Mouse (Mus musculus) layer of hippocampus, adult 9-10 months (tissue): ENCODE data around the gene Fchsd2.

ENCODE experiments used
- DNase-seq: peaks from one replicate; pipeline ENCODE4 v3.0.0; 2022; ENCODE audit warnings: low spot score

The Fchsd2 gene

DNA sequence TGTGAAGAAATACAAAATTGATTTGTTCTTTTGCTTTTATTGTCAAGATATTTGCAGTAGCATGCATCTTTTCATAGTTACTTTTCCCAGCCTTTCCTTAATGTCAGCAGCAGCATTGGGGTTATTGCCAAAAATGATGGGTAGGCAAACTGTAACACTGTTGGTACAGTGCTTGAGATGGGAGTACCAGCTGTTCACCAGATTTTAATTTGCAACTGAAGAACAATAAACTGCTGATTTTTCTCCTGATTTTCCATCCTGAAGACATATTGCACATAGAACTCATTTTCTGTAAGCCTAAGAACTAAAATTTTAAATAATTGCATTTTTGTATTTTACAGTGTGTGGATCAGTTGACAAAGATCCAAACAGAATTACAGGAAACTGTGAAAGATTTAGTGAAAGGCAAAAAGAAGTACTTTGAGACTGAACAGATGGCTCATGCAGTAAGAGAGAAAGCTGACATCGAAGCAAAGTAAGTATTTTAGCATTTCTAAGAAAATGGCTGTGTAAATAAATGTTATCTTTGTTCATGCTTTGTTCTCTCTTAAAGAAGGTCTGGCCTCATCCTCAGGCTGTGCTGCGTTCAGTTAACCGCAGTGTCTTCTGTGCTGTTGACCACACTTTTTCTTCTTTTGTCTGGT lies 98.8 kb downstream of the Fchsd2 start:
- DNase-seq = peak; percentile 36

DNA sequence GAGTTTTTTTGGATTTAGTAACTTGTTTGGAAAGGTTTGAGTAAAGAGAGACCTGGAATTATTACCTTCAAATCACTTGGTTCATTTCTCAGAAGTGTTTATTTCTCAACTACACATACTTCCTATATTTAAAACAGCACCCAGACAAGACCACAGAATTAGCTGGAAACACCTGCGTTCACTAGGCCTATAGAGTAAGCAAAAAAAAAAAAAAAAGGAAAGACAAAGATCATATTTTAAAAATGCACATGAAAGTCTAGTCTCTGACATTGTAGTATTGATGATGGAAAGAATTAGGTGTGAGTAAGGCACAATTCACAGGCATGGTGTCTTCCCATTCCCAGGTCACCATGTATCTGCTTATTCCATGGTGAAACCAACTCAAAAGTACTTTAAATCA lies 118.2 kb downstream of the Fchsd2 start:
- DNase-seq = no peak

DNA sequence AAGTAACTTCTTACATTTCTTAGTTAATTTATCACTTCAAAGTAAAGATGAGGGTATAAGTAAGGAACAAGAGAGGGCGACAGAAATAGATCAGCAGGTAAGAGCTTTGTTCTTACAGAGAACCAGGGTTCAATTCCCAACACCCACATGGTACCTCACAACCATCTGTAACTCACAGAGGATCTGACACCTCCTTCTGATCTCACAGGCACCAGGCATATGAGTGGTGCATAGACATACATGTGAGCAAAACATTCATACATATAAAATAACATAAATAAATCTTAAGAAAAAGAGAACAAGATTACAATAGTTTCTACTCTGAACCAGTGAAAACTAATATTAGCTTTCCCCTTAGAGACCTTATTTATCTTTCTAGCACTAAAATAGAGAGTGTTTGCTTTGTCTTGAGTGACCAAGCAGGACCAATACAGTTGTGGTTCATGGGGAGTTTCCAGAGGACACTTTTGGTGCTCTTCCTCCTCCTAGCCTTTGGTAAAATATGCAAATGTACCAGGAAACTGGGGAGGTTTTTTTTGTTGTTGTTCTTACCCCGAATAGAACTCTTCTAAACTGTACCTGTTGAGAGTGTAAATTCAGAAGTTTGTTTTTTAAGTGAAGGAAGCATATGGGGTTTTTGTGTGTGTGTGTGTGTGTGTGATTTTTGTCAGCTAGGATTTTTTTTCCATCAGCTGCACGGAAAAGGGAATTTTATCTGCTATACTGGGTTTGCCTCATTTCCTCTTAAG lies 121.0 kb downstream of the Fchsd2 start:
- DNase-seq = no peak

DNA sequence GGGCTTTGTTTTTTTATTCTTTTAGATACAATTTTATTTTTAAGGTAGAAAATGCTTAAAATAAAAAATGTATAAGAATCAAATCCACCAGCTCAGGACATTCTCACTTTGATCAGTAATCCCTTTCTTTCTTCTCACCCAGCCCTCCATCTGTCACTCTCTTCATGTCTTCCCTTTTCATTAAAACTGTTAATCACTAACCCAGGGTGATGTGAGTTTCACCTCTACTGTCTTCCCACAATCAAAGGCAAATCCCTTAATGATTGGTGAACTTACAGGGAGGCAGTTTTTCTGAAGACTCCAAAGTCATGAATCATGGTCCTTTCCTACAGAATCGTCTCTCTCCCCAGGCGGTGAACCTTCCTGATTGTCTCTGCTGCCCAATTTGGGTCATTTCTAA lies 124.1 kb downstream of the Fchsd2 start:
- no peak for DNase-seq

DNA sequence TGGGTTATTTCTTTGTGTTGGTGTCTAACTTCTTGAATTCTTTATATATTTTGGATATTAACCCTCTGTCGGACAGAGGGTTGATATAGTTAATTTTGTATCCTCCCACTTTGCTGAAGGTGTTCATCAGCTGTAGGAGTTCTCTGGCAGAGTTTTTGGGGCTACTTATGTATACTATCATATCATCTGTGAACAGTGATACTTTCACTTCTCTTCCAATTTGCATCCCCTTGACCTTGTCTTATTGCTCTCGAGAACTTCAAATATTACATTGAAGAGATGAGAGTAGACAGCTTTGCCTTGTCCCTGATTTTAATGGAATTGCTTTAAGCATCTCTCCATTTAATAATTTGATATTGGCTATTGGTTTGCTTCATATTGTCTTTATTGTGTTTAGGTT lies 130.8 kb downstream of the Fchsd2 start:
- no peak for DNase-seq

DNA sequence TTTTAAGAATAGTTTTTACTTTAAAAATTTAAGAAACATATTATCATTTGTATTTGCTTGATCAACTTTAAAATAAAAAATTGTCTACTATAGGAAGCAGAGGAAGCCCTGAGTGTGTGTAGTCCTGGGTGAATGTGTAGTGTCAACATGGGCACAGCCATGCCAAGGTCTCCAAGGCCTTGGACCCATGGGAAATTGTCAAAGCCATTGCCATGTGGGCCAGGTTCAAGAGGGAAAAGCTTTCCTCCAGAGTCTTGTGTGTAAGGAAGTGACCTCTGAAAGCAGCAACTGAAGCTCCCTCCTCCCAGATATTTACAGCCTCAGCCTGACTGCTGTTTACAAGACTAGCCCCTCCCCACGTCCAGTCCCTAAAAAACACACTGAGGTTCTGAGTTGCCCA lies 136.7 kb downstream of the Fchsd2 start:
- no peak for DNase-seq

DNA sequence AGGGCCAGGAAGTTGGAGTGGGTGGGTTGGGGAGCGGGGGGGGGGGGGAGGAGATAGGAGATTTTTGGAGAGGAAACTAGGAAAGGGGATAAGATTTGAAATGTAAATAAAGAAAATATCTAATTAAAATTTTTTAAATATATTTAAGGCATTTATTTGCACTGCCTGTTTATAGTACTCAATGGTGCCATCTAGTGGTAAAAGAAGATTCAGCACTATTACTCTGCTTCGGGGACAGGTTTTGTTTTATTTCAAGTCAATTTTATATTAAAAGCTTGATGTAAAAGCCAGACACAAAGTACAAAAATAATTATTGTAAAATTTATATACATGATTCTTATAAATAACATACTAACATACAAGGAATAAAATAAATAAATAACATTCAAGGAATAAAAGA lies 138.8 kb downstream of the Fchsd2 start:
- DNase-seq = peak; percentile 69

DNA sequence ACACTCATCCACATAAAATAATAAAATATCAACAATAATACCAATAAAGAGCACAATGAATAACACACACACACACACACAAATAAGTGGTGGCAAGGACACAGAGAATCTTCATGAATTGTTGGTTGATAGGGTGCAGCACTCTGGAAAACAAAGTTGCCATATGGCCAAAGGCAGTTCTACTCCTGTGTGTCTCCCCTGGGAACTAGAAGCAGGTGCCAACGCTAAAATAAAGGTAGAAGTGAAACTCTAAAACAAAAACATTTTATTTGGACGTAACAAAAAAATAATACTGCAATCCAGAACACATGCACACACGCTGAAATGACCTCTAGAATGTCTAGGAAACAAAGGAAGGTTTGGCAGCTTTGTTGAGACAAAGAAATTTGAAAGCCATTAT lies 140.1 kb downstream of the Fchsd2 start:
- DNase-seq = no peak

DNA sequence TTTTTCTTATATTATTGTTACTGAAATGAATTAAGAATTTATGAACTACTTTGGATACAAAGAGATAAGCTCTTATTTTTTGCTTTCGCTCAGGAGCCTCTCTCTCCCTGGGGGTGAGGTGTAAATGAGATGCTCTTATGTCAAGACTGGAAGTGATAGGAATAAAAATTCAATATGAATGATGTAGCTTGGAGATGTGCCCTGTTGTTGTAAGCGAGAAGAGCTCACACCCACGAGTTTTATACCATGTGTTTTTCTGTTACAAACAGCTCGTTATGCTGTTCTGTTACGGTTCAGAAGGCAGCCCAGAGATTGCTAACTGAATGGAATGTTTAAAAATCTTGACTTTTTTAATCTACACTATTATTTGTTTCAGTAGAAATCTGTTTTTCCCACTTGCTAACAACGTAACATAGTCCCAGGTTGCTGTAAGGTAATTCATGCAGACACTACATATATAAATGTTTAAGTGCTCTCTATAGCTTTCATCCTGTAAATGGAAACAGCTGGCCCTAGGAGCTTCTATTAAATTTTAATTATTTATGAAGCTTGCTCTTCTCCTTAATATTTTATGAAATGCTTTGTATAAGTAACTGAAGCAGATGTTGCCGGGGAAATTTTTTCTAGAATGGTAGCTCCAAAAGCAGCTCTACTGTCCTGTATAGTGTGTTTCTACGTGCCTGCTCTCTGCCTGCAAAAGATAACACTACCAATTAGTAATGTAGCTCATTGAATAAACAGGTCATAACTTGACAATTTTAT lies 144.2 kb downstream of the Fchsd2 start:
- DNase-seq = peak; percentile 22

DNA sequence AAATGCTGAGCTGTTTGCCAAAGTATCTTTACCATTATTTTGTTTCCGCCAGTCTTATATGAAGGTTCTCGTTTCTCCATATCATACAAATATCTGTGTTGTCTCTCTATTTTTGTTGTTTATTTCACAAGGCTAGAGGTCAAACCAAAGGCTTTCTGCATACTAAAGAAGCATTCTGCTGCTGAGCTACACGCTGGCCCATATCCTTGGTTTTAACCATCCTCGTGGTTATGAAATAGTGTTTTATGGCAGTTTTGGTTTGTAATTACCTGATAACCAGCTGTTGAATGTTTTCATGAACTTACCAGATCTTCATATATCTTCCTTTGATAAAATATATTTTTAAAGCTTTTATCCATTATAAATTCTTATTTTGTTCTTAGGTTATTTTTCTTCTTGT lies 156.1 kb downstream of the Fchsd2 start:
- DNase-seq = no peak

DNA sequence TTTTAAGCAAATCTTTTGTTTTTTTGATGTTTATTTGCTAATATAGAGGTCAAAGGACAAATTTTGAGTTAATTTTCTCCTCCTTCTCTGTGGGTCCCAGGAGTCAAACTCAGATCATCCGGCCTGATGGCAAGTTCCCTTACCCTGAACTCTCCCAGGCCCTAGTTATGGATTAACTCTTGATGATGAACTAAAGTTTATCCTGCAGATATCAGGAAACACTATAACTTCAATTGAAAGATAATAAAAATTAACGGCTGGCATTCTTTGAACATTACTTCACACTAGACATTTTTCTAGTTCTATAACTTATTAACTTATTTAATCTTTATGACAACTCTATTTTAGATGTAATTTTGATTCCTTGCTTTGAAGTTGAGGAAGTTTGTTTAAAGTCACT lies 156.5 kb downstream of the Fchsd2 start:
- DNase-seq = no peak

DNA sequence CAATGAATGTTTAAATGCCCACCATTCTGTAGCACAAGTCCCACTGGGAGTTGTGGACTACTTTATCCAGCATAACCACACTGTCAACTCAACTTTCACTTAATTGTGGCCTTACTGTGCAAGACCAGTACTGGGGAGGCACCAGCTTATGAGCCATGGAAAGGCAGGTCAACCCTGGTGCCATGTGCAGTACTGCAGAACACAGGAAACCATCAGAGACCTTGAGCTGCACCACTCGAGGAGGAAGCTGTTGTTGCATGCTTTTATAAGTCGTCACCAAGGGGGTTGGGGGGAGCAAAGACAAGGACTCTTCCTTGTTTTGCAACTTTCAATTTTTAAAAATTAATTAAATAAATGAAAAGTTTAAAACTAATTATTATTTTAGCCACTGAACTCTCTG lies 160.4 kb downstream of the Fchsd2 start:
- DNase-seq = no peak

DNA sequence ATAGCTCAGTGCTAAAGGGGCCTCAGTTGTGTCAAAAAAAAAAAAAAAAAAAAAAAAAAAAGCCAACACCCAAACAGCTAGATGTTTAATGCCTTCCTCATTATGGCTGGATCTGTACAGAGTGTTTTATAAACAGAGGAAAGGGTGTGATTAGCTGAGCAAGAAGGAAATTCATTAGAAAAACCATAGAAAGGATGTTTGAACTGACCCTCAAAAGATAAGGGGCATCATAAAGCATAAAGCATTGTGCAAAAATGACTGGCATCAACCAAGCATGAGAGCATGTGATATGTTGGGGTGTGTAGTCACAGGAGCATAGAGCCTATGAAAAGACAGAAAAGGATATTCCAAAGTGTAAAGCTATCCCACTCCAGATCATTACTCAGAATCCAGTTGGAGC lies 165.8 kb downstream of the Fchsd2 start:
- DNase-seq = no peak

DNA sequence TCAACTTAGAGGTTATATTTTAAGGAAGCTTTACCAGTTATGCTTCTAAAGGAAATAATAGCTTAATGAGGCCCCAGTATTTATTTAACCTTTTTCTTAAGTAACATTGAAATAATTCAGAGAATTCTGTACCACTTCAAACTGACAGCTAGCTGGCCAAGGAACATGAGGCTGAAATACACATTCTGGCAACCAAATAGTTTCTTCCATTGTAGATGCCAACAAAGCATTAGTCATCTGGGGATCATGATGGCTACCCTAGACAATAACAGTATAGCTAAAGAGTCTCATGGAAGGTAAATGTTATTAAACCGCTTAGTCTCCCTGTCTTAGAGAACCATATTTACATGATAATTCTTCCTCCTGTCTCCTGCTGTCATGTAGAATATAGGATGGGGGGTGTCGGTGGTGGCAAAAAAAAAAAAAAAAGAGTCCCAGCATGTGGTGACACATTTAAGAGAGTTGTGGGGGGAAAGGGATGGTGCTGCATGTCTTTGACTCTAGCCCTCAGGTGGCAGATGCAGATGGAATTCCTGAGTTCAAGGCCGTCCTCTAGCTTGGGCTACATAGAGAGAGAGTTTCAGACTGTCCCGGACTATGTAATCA lies 169.4 kb downstream of the Fchsd2 start:
- DNase-seq = no peak

DNA sequence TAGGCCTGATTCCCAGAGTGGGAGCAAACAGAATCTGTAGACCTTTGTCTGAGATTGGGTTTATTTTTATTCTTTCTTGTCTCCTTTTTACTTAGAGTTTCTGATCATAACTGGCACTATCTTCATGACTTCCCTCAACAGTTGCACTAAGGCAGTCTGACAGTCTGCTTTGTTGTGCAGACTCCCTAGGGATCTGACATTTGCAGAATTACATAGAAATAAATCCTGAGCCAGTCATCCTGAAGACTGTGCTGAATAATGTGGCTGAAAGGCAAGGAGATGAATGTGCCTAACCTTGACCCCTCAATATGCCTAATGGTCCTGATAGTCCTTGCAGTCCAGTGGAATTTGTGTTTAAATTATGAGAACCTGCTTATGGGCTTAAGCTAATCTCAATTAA lies 170.8 kb downstream of the Fchsd2 start:
- DNase-seq = no peak

DNA sequence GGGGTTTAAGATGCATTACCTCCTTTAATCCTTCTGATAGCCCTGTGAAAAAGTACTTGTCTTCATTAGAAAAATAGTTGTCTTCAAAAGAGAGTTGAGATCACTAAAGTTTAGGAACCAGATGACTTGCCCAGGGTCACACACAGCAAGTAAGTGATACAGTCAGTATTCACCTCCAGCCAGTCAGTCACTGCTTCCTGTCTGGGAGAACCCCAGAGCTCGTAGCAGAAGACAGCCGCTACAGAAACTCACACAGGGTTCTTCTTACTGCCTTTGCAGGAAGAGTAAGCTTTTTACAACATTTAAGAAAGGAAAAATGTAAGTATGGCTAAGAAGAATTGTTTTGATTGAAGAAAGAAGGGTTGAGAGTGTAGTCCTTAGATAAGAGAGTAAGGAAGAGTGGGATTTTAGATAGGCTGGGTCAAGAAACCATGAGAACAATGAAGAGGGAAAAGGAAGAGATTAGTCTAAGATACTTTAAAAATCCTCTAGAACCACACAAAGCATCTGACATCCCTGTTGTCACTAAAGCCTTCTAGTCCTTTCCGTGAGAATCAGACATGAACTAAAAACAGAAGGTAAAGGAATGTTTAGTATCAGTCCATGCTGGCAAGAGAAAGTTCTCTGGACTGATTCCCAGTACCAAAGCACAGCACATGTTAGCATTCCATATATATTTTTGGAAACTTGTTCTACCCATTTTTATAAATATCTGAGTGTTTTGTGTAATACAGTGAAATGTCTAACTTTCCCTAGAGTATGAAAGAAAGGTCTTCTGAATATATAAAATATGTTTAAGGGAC lies 175.0 kb downstream of the Fchsd2 start:
- no peak for DNase-seq

DNA sequence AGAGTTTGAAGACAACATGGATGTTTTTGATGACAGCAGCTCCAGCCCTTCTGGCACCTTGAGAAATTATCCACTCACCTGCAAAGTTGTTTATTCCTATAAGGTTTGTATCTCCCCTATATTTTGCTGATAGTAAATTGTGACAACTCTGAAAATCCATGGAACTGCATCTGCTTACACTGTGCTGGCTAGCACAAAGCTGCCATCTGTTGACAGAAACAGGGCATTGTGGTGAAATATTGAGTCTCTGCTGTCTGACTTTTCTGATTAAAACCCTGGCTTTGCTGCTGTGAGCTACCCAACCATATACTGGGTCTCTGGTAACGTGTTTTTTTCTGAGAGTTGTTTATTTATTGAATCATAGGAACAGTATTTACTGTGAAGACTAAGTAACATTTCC lies 178.9 kb downstream of the Fchsd2 start:
- DNase-seq = peak; percentile 18

DNA sequence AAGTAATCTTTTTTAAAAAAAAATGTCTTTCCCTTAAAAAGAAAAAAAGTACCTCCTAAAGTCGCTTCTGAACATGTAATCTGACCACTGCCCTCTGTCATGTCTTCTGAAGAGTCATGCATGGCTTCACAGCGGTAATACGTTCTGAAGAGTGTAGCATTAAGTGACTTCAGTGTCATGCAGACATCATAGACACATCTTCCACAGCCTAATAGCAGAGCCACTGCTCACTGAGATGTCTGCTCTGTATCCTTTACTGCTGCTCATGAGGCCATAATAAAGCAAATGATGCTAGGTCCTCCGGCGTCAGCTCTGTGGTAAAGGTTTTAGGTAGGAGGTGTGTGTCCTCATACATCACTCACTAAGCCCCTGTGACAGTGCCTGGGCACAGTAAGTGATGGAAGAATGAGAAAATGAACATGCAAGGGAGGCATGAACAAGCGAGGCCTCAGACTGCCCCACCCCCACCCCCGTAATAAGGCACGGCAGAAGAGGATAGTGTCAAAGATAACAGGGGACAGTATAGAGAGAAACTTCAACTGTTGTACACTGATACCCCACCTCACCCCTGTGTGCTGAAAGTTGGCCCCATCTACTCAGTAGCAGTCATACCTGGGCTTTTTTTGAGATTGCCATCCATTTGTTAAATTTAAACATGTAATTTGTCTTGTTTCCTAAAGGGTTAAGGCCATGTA lies 179.9 kb downstream of the Fchsd2 start:
- DNase-seq = no peak

DNA sequence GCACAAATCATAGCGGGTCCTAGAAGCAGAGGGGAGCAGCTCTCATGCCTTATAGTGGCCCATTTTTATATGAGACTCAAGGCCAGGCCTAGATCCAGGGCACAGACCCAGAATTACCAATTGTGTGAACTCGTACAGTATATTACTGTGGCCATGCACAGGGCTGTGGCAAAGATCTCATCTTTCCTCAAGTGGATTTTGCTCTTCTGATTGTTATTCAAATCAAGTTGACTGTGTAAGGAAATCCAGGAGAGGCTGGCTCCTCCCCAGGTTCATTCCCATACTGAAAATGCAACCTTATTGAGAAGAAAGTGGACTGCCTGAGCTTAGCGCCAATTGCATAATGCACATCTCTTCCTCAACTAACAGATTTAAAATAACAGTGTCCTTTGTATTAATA lies 190.1 kb downstream of the Fchsd2 start:
- no peak for DNase-seq

DNA sequence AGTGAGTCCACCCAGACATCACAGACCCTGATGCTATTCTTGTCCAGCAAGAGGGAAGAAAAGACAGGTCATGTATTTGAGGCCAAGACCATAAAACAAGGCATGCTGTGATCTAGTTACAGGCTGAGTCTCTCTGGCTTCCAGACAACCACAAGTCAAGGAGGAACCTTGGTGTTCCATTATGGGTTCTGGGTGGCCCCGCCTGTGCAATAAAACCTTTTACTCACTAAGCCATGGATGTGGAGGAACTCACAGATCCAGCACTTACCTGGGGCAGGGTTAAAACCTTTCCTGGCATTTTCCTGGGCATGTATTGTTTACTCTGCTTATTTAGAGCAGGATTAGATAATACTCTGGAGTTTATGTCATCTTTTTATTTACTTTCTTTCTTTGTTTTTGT lies 191.8 kb downstream of the Fchsd2 start:
- no peak for DNase-seq

DNA sequence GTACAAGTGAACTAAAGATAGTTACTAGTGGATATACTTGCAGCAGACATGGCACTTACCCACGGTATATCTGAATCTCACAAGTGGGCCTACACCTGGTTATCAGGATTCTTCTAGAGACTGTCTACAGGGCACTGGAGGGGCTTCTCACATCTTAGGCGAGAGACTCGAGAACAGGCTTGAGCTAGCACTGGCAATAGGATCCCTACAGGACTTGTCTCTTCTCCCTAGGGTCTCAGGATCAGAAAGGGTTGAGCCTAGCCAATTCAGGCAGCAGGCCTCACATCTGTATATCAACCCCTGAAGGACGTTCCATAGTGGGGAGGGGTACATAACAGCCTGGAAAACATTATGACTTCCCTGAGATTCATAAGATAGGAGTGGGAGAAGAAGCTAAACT lies 194.2 kb downstream of the Fchsd2 start:
- no peak for DNase-seq
